Mouse (Mus musculus): ENCODE results near the gene Tm7sf3. TPM values are rescaled to one million over a fixed set of nuclear protein-coding genes. Genes with fewer than 3 reads are reported as not detected.

Tm7sf3 gene
- polyA plus RNA-seq, 1 experiment from 2014 or later, result 31.8 TPM

DNA sequence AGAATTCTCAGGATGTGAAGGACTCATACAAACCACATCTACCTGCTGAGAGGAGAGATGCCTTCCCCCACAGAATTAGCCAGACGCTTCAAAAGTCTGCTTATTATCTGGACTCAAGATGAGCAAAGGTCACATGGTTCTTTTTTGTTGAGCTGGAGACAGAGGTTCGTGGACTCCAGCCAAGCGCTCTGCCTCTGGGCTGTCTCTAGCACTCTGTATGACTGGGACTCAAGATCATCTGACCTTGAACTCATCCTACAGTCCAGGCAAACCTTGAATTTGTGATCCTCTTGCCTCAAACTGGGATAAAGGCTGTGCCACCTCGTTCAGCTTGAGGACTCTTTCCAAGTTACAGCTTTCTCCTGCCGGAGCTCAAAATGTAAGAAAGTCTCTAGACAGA, 21.5 kb upstream of the Tm7sf3 start:
- no peak overlapping the region for H3K4me2 ChIP-seq (ENCODE audit: low read depth, low read length)

DNA sequence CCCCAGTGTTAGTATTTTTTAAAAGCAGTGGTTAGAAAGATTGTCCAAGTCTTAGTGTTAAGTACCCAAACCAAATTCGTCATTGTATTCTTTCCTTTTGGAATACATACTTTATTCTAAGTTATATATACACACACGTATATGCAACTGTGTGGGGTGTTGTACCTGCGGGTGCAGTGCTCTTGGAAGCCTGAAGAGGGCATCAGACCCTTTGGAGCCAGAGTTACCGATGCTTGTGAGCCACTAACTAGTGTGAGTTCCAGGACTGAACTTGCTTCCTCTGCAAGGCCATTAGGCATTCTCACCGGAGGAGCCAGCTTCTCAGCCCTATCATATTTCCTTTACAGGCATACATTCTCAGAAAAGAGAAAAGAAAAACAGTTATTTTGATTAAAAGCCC, 20.1 kb upstream of the Tm7sf3 start:
- no peak for ATAC-seq (ENCODE audit: low read depth)
- Histone ChIP-seq H3K9ac (replicated peaks; ENCODE audit: low read depth, low read length) (no peak overlapping the region), H3K4me1 (ENCODE audit: control insufficient read depth, insufficient read depth, low read length) (no peaks in the 10 kb centered on the region), H3K9me3 (ENCODE audit: control insufficient read depth, low read length) (no peaks in the 10 kb centered on the region), H3K4me3 (ENCODE audit: low read depth, low read length) (no peak overlapping the region), H3K27me3 (ENCODE audit: control insufficient read depth, insufficient read depth, low read length) (no peaks in the 10 kb centered on the region), H3K27ac (ENCODE audit: low read depth, low read length) (no peak overlapping the region), H3K4me2 (ENCODE audit: low read depth, low read length) (no peak overlapping the region), H3K36me3 (ENCODE audit: control insufficient read depth, insufficient read depth, low read length) (no peaks in the 10 kb centered on the region)
- WGBS, result 37% methylated on average over 5 of the region's 5 CpGs

More for the DNA sequence above, 21.5 kb upstream of the Tm7sf3 start:
- Histone ChIP-seq H3K4me1 (ENCODE audit: control insufficient read depth, insufficient read depth, low read length) (no peaks in the 10 kb centered on the region), H3K27ac (ENCODE audit: low read depth, low read length) (no peak overlapping the region), H3K36me3 (ENCODE audit: control insufficient read depth, insufficient read depth, low read length) (no peaks in the 10 kb centered on the region), H3K9me3 (ENCODE audit: control insufficient read depth, low read length) (no peaks in the 10 kb centered on the region), H3K4me3 (ENCODE audit: low read depth, low read length) (no peak overlapping the region), H3K27me3 (ENCODE audit: control insufficient read depth, insufficient read depth, low read length) (no peaks in the 10 kb centered on the region), H3K9ac (replicated peaks; ENCODE audit: low read depth, low read length) (no peak overlapping the region)
- WGBS, result 71% methylated on average over 5 of the region's 5 CpGs
- ATAC-seq (ENCODE audit: low read depth), result no peak

DNA sequence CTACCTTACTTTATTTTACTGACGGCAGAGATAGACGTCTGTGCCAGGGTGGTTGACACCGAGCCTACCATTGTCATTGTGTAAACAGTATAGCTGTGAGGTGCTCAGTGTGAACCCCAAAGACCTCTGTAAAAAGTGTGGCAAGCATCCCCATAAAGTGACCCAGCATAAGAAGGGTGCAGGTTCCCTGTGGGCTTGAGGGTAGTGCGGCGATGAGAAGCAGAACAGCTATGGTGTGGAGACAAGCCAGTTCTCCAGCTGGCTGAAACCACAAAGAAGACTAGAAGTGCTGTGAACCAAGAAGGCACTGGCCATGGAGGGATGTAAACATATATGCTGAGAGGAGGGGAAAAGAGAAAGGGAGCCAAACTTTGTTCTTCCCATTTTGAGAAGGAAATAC, 19.0 kb upstream of the Tm7sf3 start:
- H3K27ac ChIP-seq (ENCODE audit: low read depth, low read length), result no peak overlapping the region
- H3K27me3 ChIP-seq (ENCODE audit: control insufficient read depth, insufficient read depth, low read length), result no peaks in the 10 kb centered on the region
- no peak for ATAC-seq (ENCODE audit: low read depth)
- 90% methylated on average over 5 of the region's 5 CpGs for WGBS
- H3K4me1 ChIP-seq (ENCODE audit: control insufficient read depth, insufficient read depth, low read length), result no peaks in the 10 kb centered on the region
- no peak overlapping the region for H3K4me2 ChIP-seq (ENCODE audit: low read depth, low read length)
- no peaks in the 10 kb centered on the region for H3K36me3 ChIP-seq (ENCODE audit: control insufficient read depth, insufficient read depth, low read length)
- no peak overlapping the region for H3K4me3 ChIP-seq (ENCODE audit: low read depth, low read length)
- H3K9ac ChIP-seq (replicated peaks; ENCODE audit: low read depth, low read length), result no peak overlapping the region
- no peaks in the 10 kb centered on the region for H3K9me3 ChIP-seq (ENCODE audit: control insufficient read depth, low read length)

DNA sequence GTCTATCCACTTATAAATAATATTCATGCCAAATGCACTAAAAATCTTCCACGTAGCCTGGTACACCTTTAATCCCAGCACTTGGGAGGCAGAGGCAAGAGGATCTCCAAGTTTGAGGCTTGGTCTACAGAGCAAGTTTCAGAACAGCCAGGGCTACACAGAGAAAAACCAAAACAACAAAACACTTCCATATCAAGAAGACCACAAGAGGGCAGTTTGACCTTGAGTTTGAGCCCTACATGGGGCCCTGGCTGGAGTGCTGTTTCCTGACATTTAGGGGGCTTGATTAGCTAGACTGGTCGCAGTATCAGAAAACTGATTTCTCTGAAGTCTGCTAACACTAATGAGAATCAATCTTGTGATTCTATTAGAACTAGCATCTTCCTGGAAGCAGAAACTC, 18.0 kb upstream of the Tm7sf3 start:
- no peaks in the 10 kb centered on the region for H3K27me3 ChIP-seq (ENCODE audit: control insufficient read depth, insufficient read depth, low read length)
- 73% methylated on average over 2 of the region's 2 CpGs for WGBS
- ATAC-seq (ENCODE audit: low read depth), result no peak
- no peak overlapping the region for H3K4me2 ChIP-seq (ENCODE audit: low read depth, low read length)
- no peaks in the 10 kb centered on the region for H3K9me3 ChIP-seq (ENCODE audit: control insufficient read depth, low read length)
- H3K4me3 ChIP-seq (ENCODE audit: low read depth, low read length), result no peak overlapping the region
- H3K9ac ChIP-seq (replicated peaks; ENCODE audit: low read depth, low read length), result no peak overlapping the region
- H3K27ac ChIP-seq (ENCODE audit: low read depth, low read length), result no peak overlapping the region
- H3K36me3 ChIP-seq (ENCODE audit: control insufficient read depth, insufficient read depth, low read length), result no peaks in the 10 kb centered on the region
- no peaks in the 10 kb centered on the region for H3K4me1 ChIP-seq (ENCODE audit: control insufficient read depth, insufficient read depth, low read length)

DNA sequence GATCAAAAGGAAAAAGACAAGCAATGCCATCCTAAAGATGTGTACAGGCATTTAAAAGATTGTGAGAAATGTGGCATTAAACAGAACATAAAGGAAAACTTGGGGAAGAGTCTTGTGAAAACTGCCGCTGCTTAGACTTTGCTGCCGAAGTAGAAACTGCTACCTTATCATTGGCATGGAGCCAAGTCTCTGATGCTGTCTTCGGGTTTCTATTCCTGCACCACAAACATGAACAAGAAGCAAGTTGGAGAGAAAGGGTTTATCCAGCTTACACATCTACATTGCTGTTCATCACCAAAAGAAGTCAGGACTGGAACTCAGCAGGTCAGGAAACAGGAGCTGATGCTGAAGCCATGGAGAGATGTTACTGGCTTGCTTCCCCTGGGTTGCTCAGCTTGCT, 10.6 kb upstream of the Tm7sf3 start:
- Histone ChIP-seq H3K4me3 (ENCODE audit: low read depth, low read length) (no peak overlapping the region), H3K9ac (replicated peaks; ENCODE audit: low read depth, low read length) (no peak overlapping the region), H3K36me3 (ENCODE audit: control insufficient read depth, insufficient read depth, low read length) (0 out of 2 replicates have a peak, but pooled peaks cover 4% of the 10 kb centered on the region), H3K4me2 (ENCODE audit: low read depth, low read length) (no peak overlapping the region), H3K27me3 (ENCODE audit: control insufficient read depth, insufficient read depth, low read length) (no peaks in the 10 kb centered on the region), H3K4me1 (ENCODE audit: control insufficient read depth, insufficient read depth, low read length) (no peaks in the 10 kb centered on the region), H3K9me3 (ENCODE audit: control insufficient read depth, low read length) (no peaks in the 10 kb centered on the region), H3K27ac (ENCODE audit: low read depth, low read length) (no peak overlapping the region)
- no peak for ATAC-seq (ENCODE audit: low read depth)
- WGBS, result 87% methylated on average over 3 of the region's 3 CpGs

DNA sequence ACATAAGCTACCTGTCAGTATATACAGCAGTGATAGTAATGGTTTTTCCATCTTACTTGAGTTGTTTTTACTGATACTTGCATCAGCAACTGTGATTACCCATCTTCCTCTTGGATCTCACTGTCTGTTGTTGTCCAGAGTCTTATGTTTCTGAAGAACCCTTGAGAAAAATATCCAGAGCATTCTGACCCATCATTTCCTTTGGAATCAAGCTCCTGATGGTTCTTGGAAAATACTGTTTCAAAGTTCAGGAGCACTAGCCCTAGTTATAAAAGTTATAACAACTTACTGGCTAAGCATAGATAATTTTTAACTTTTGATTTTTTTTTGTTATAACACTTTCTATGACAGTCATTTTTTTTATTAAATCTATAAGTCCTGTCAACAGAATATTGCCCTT, 8.8 kb upstream of the Tm7sf3 start:
- Histone ChIP-seq H3K27me3 (ENCODE audit: control insufficient read depth, insufficient read depth, low read length) (no peaks in the 10 kb centered on the region), H3K9me3 (ENCODE audit: control insufficient read depth, low read length) (no peaks in the 10 kb centered on the region), H3K27ac (ENCODE audit: low read depth, low read length) (no peak overlapping the region), H3K4me3 (ENCODE audit: low read depth, low read length) (no peak overlapping the region), H3K4me2 (ENCODE audit: low read depth, low read length) (no peak overlapping the region), H3K4me1 (ENCODE audit: control insufficient read depth, insufficient read depth, low read length) (no peaks in the 10 kb centered on the region), H3K36me3 (ENCODE audit: control insufficient read depth, insufficient read depth, low read length) (0 out of 2 replicates have a peak, but pooled peaks cover 4% of the 10 kb centered on the region), H3K9ac (replicated peaks; ENCODE audit: low read depth, low read length) (no peak overlapping the region)
- ATAC-seq (ENCODE audit: low read depth), result no peak

DNA sequence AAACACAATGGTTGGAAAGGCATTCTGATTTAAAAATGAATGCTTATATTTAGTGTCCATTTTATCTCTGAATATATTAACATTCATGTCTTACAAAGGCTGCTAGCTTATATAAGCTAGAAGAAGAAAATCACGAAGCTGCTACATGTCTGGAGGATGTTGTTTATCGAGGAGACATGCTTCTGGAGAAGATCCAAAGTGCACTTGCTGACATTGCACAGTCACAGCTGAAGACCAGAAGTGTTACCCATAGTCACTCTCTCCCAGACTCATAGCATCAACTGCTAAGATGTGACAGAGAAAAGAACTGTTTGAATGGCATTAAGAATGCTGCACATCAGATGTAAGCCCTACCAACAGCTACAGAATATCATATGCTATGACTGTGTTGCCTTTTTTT, 7.4 kb upstream of the Tm7sf3 start:
- WGBS, result 89% methylated on average over 2 of the region's 2 CpGs
- no peak for ATAC-seq (ENCODE audit: low read depth)
- Histone ChIP-seq H3K36me3 (ENCODE audit: control insufficient read depth, insufficient read depth, low read length) (0 out of 2 replicates have a peak, but pooled peaks cover 4% of the 10 kb centered on the region), H3K27ac (ENCODE audit: low read depth, low read length) (no peak overlapping the region), H3K4me3 (ENCODE audit: low read depth, low read length) (no peak overlapping the region), H3K27me3 (ENCODE audit: control insufficient read depth, insufficient read depth, low read length) (no peaks in the 10 kb centered on the region), H3K4me2 (ENCODE audit: low read depth, low read length) (no peak overlapping the region), H3K9me3 (ENCODE audit: control insufficient read depth, low read length) (no peaks in the 10 kb centered on the region), H3K9ac (replicated peaks; ENCODE audit: low read depth, low read length) (no peak overlapping the region), H3K4me1 (ENCODE audit: control insufficient read depth, insufficient read depth, low read length) (no peaks in the 10 kb centered on the region)

DNA sequence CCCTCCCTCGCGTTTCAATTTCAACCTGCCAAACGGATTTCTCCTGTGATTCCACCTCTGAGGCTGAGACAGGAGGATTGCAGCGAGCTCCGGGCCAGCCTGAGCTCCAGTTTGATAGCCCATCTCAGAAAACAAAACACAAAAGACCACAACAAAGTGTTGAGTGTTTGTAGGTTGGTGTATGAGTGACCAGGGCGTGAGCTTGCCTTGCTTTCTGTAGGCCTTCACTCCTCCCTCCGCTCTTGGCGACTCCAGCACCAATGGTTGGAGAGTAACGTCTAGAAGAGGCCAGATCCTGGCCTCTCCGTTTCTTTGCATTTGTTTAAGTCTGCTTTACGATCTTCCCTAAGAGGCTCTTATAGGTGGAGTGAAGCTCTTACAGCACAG, 553 bp upstream of the Tm7sf3 start:
- Histone ChIP-seq H3K9me3 (ENCODE audit: control insufficient read depth, low read length) (no peaks in the 10 kb centered on the region), H3K36me3 (ENCODE audit: control insufficient read depth, insufficient read depth, low read length) (no peaks in the 10 kb centered on the region), H3K4me3 (ENCODE audit: low read depth, low read length) (peak overlapping the region; percentile 69), H3K27ac (ENCODE audit: low read depth, low read length) (no peak overlapping the region), H3K9ac (replicated peaks; ENCODE audit: low read depth, low read length) (peak overlapping the region; percentile 83), H3K27me3 (ENCODE audit: control insufficient read depth, insufficient read depth, low read length) (no peaks in the 10 kb centered on the region), H3K4me2 (ENCODE audit: low read depth, low read length) (peak overlapping the region; percentile 74), H3K4me1 (ENCODE audit: control insufficient read depth, insufficient read depth, low read length) (peaks cover 8% of the 10 kb centered on the region; the same call in 1 of the 2 replicates)
- WGBS, result 36% methylated on average over 11 of the region's 11 CpGs
- no peak for ATAC-seq (ENCODE audit: low read depth)

DNA sequence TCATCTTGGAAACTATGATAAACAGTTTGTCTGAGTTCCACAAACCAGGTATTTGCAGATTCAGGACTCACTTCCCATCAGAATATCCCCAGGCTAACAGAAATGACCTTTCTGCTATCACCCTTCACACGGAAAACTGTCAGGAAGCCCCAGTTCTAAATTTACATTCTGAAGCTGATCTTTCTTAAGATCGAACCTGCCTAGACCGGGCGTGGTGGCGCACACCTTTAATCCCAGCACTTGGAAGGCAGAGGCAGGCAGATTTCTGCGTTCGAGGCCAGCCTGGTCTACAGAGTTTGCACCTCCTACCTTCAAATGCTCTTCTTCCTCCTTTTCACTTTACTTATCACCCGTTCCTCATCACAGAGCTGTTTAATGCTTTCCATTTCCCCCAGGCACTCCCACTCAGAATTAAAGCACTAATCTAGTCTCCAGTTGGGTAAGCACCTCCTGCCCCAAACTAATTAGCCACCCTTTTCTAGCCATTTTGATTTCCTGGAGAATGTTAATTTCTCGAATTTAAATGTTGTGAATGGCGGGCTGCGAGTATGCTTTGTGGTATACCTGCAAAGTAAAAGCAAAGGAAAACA, 908 bp downstream of the Tm7sf3 start:
- Histone ChIP-seq H3K9ac (replicated peaks; ENCODE audit: low read depth, low read length) (peak overlapping the region; percentile 13; the same call in 1 of the 2 replicates), H3K4me3 (ENCODE audit: low read depth, low read length) (peak overlapping the region; percentile 69), H3K27me3 (ENCODE audit: control insufficient read depth, insufficient read depth, low read length) (no peaks in the 10 kb centered on the region), H3K9me3 (ENCODE audit: control insufficient read depth, low read length) (no peaks in the 10 kb centered on the region), H3K36me3 (ENCODE audit: control insufficient read depth, insufficient read depth, low read length) (no peaks in the 10 kb centered on the region), H3K4me2 (ENCODE audit: low read depth, low read length) (peak overlapping the region; percentile 43), H3K27ac (ENCODE audit: low read depth, low read length) (peak overlapping the region; percentile 49), H3K4me1 (ENCODE audit: control insufficient read depth, insufficient read depth, low read length) (peaks cover 8% of the 10 kb centered on the region; the same call in 1 of the 2 replicates)
- WGBS, result 64% methylated on average over 11 of the region's 11 CpGs
- peak; percentile 3 for ATAC-seq (ENCODE audit: low read depth)

Data from neural tube, embryonic 14.5 days (tissue).